Mouse (Mus musculus) heart, postnatal 0 days (tissue): ENCODE measurements around the gene Gm10717. TPM values are rescaled to one million over a fixed set of nuclear protein-coding genes. Genes with fewer than 3 reads are reported as not detected.
"Not testable (repeated sequence)": the region's sequence is repeated elsewhere in the genome, so short reads cannot be mapped to it uniquely, and the experiment has no call there.

Experiments
- ATAC-seq: fragments of 200-750 bp; cut with Nextera tagmentation; 2 replicates; pipeline ENCODE4 v1.8.0; 2017; ENCODE audit warnings: low read depth, moderate number of reproducible peaks, moderate library complexity; ENCODE audit not compliant: insufficient read depth
- DNase-seq: peaks from one replicate; pipeline ENCODE4 v3.0.0-alpha.2; 2016; ENCODE audit warnings: low spot score
- H3K27ac ChIP-seq: fragments of 300-500 bp; sonication (generic); 2 replicates; pipeline ENCODE4 v1.5.1; 2014; ENCODE audit warnings: low read depth, mild to moderate bottlenecking
- H3K27me3 ChIP-seq: fragments of 300-500 bp; sonication (generic); 2 replicates; pipeline ENCODE4 v1.6.1; 2014; ENCODE audit warnings: low read length, mixed read lengths; ENCODE audit not compliant: control insufficient read depth, insufficient read depth
- H3K36me3 ChIP-seq: fragments of 300-500 bp; sonication (generic); replicated peaks from 2 replicates; pipeline ENCODE4 v1.6.1; 2014; ENCODE audit warnings: low read length, mixed read lengths; ENCODE audit not compliant: control insufficient read depth, insufficient read depth
- H3K4me1 ChIP-seq: fragments of 300-500 bp; sonication (generic); 2 replicates; pipeline ENCODE4 v1.6.1; 2014; ENCODE audit warnings: antibody characterized with exemption; ENCODE audit not compliant: control insufficient read depth, insufficient read depth
- H3K4me2 ChIP-seq: fragments of 300-500 bp; sonication (generic); 2 replicates; pipeline ENCODE4 v1.6.1; 2014; ENCODE audit warnings: low read depth, mild to moderate bottlenecking, low read length, moderate library complexity
- H3K4me3 ChIP-seq: fragments of 300-500 bp; sonication (generic); 2 replicates; pipeline ENCODE4 v1.5.1; 2014; ENCODE audit warnings: low read depth, low read length
- H3K9ac ChIP-seq: fragments of 300-500 bp; sonication (generic); replicated peaks from 2 replicates; pipeline ENCODE4 v1.6.1; 2014; ENCODE audit warnings: low read depth, low read length, mixed read lengths
- H3K9me3 ChIP-seq: fragments of 300-500 bp; sonication (generic); replicated peaks from 2 replicates; pipeline ENCODE4 v1.6.1; 2016; ENCODE audit warnings: low read length; ENCODE audit not compliant: control insufficient read depth
- WGBS: fragments of 180-500 bp; shearing (Covaris S2); extraction: QIAGEN DNeasy Blood & Tissue Kit; methylation state at CpG from one replicate; pipeline ENCODE4 v1.1.7; 2014; 5-methylcytosine and 5-hydroxymethylcytosine counted together
- microRNA-seq: library from miRNA; unstranded; fragments of <30 nt; microRNA quantifications from one replicate; pipeline ENCODE4, GENCODE M21; 2016
- polyA plus RNA-seq: library from polyadenylated mRNA; unstranded; fragments of >200 nt; fragmentation: Nextera tagmentation; extraction: Ambion mirVana; gene quantifications from 2 replicates; pipeline ENCODE4 v1.2.1, GENCODE M21; 2015
- total RNA-seq: library from RNA; depleted of rRNA; stranded (reverse); fragments of >200 nt; gene quantifications from 2 replicates; pipeline ENCODE4 v1.2.3, GENCODE M21; 2014; ENCODE audit warnings: low replicate concordance; rRNA removed

Gm10717 gene
- total and polyA plus RNA-seq, 2 experiments from 2014 or later, result 0.38 TPM; not detected in 1

DNA sequence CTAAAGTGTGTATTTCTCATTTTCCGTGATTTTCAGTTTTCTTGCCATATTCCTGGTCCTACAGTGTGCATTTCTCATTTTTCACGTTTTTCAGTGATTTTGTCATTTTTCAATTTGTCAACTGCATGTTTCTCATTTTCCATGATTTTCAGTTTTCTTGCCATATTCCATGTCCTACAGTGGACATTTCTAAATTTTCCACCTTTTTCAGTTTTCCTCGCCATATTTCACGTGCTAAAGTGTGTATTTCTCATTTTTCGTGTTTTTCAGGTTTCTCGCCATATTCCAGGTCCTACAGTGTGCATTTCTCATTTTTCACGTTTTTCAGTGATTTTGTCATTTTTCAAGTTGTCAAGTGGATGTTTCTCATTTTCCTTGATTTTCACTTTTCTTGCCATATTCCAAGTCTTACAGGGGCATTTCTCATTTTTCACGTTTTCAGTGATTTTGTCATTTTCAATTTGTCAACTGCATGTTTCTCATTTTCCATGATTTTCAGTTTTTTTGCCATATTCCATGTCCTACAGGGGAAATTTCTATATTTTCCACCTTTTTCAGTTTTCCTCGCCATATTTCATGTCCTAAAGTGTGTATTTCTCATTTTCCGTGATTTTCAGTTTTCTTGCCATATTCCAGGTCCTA, 5.6 kb downstream of the Gm10717 start:
- not testable (repeated sequence) for H3K9ac ChIP-seq, H3K4me1 ChIP-seq, H3K4me2 ChIP-seq, H3K4me3 ChIP-seq, H3K27ac ChIP-seq, H3K9me3 ChIP-seq, H3K36me3 ChIP-seq, H3K27me3 ChIP-seq
- 56% methylated on average over 2 of the region's 10 CpGs for WGBS
- ATAC-seq (0 out of 2 replicates have a peak, but pooled peaks have one; percentile 22), DNase-seq (peak; percentile 81)

GRCm38 (mm10) chr9:3034299-3034698, 9.1 kb downstream of the Gm10717 start, which contains the start of gene Gm17535:
TSS of gene Gm17535 (plus strand) at chr9:3034599.
- H3K27me3 ChIP-seq, H3K4me2 ChIP-seq, H3K9ac ChIP-seq, H3K36me3 ChIP-seq, ATAC-seq, H3K9me3 ChIP-seq, H3K4me3 ChIP-seq, DNase-seq, H3K4me1 ChIP-seq, H3K27ac ChIP-seq: not testable (repeated sequence)
- no CpG with 5 or more reads among the region's 8 CpGs for WGBS

- WGBS, result 70% methylated on average over 6 of the region's 8 CpGs
- H3K36me3 ChIP-seq, ATAC-seq, H3K4me1 ChIP-seq, H3K9me3 ChIP-seq, H3K9ac ChIP-seq, H3K4me3 ChIP-seq, DNase-seq, H3K27ac ChIP-seq, H3K27me3 ChIP-seq, H3K4me2 ChIP-seq: not testable (repeated sequence)
Measured at GRCm38 (mm10) chr9:3036577-3036976, 11.4 kb downstream of the Gm10717 start, which contains the start of gene Gm10715. TSS of gene Gm10715 (plus strand) at chr9:3036877.

GRCm38 (mm10) chr9:3038161-3038560, 12.9 kb downstream of the Gm10717 start:
- H3K4me1 ChIP-seq, H3K36me3 ChIP-seq, H3K27ac ChIP-seq, H3K27me3 ChIP-seq, DNase-seq, H3K4me2 ChIP-seq, H3K9me3 ChIP-seq, H3K4me3 ChIP-seq, ATAC-seq, H3K9ac ChIP-seq: not testable (repeated sequence)
- WGBS, result 51% methylated on average over 4 of the region's 4 CpGs

Small RNA genes lying within 50 kb of the gene (microRNA-seq; reads per million reads assigned to microRNA genes)
- gene Mir101c, result not detected

Other genes starting within 250 kb of the Gm10717 start
- gene Gm10722, start 24.5 kb upstream of the Gm10717 start, total RNA-seq, result not detected in 2 replicates
- gene Gm10722, start 24.5 kb upstream of the Gm10717 start, polyA plus RNA-seq, result not detected in 2 replicates
- gene Gm11168, start 22.1 kb upstream of the Gm10717 start, total RNA-seq, result not detected in 2 replicates
- not detected in 2 replicates for gene Gm11168, start 22.1 kb upstream of the Gm10717 start, polyA plus RNA-seq
- gene Gm10721, start 12.3 kb upstream of the Gm10717 start, total RNA-seq, result not detected in 2 replicates
- not detected in 2 replicates for gene Gm10721, start 12.3 kb upstream of the Gm10717 start, polyA plus RNA-seq
- not detected in 2 replicates for gene Gm10720, start 9.8 kb upstream of the Gm10717 start, total RNA-seq
- not detected in 2 replicates for gene Gm10720, start 9.8 kb upstream of the Gm10717 start, polyA plus RNA-seq
- not detected in 2 replicates for gene Gm10719, start 8.0 kb upstream of the Gm10717 start, total RNA-seq
- 0.19 TPM in 1 of 2 replicates, not detected in the other for gene Gm10719, start 8.0 kb upstream of the Gm10717 start, polyA plus RNA-seq
- gene Gm10718, start 1.9 kb upstream of the Gm10717 start, total RNA-seq, result not detected in 2 replicates
- gene Gm10718, start 1.9 kb upstream of the Gm10717 start, polyA plus RNA-seq, result 0.38 and 0.87 TPM in 2 replicates
- gene Gm17535, start 9.2 kb downstream of the Gm10717 start, total RNA-seq, result not detected in 2 replicates
- not detected in 2 replicates for gene Gm17535, start 9.2 kb downstream of the Gm10717 start, polyA plus RNA-seq
- not detected in 2 replicates for gene Gm10715, start 11.5 kb downstream of the Gm10717 start, total RNA-seq
- not detected in 2 replicates for gene Gm10715, start 11.5 kb downstream of the Gm10717 start, polyA plus RNA-seq